Mouse (Mus musculus): ENCODE results near the gene Cd8a.
"Not testable (repeated sequence)": the region's sequence is repeated elsewhere in the genome, so short reads cannot be mapped to it uniquely, and the experiment has no call there.

Gene Cd8a

GRCm38 (mm10) chr6:71373249-71373775 is at the start of gene Cd8a:
Gene Cd8a (plus strand): TSS chr6:71373427.
- no peak for DNase-seq

GRCm38 (mm10) chr6:71324816-71325215 is 48.4 kb upstream of the Cd8a start:
- no peak for DNase-seq

GRCm38 (mm10) chr6:71329881-71330280 is 43.3 kb upstream of the Cd8a start:
- DNase-seq = no peak

GRCm38 (mm10) chr6:71330486-71330885 is 42.7 kb upstream of the Cd8a start:
- DNase-seq = no peak

- not testable (repeated sequence) for DNase-seq
Observed at GRCm38 (mm10) chr6:71331491-71331890, 41.7 kb upstream of the Cd8a start.

- no peak for DNase-seq
Observed at GRCm38 (mm10) chr6:71332236-71332965, 40.8 kb upstream of the Cd8a start.

- no peak for DNase-seq
Observed at GRCm38 (mm10) chr6:71333031-71333430, 40.2 kb upstream of the Cd8a start.

GRCm38 (mm10) chr6:71333578-71334273 is 39.5 kb upstream of the Cd8a start:
- DNase-seq = no peak

GRCm38 (mm10) chr6:71337666-71338065 is 35.6 kb upstream of the Cd8a start:
- no peak for DNase-seq

GRCm38 (mm10) chr6:71338941-71339340 is 34.3 kb upstream of the Cd8a start:
- no peak for DNase-seq

GRCm38 (mm10) chr6:71339351-71339750 is 33.9 kb upstream of the Cd8a start:
- DNase-seq = no peak

- DNase-seq = no peak
Observed at GRCm38 (mm10) chr6:71341179-71341578, 32.0 kb upstream of the Cd8a start.

- no peak for DNase-seq
Observed at GRCm38 (mm10) chr6:71348006-71348405, 25.2 kb upstream of the Cd8a start.

- no peak for DNase-seq
Observed at GRCm38 (mm10) chr6:71351201-71351600, 22.0 kb upstream of the Cd8a start.

GRCm38 (mm10) chr6:71352201-71352600 is 21.0 kb upstream of the Cd8a start:
- no peak for DNase-seq

GRCm38 (mm10) chr6:71352866-71353427 is 20.3 kb upstream of the Cd8a start:
- no peak for DNase-seq

- DNase-seq = no peak
Observed at GRCm38 (mm10) chr6:71353722-71354121, 19.5 kb upstream of the Cd8a start.

- DNase-seq = no peak
Observed at GRCm38 (mm10) chr6:71357493-71357892, 15.7 kb upstream of the Cd8a start.

- DNase-seq = no peak
Observed at GRCm38 (mm10) chr6:71360221-71360620, 13.0 kb upstream of the Cd8a start.

GRCm38 (mm10) chr6:71360751-71361150 is 12.5 kb upstream of the Cd8a start:
- DNase-seq = no peak

- no peak for DNase-seq
Observed at GRCm38 (mm10) chr6:71361156-71361670, 12.0 kb upstream of the Cd8a start.

- no peak for DNase-seq
Observed at GRCm38 (mm10) chr6:71363995-71364394, 9.2 kb upstream of the Cd8a start.

GRCm38 (mm10) chr6:71369416-71369815 is 3.8 kb upstream of the Cd8a start:
- no peak for DNase-seq
